Mouse (Mus musculus): ENCODE results near the gene Zfp982. TPM values are rescaled to one million over a fixed set of nuclear protein-coding genes. Genes with fewer than 3 reads are reported as not detected.
"Not testable (repeated sequence)": the region's sequence is repeated elsewhere in the genome, so short reads cannot be mapped to it uniquely, and the experiment has no call there.

The Zfp982 gene
- polyA plus RNA-seq, 1 experiment from 2014 or later = 5.2 TPM

GRCm38 (mm10) chr4:147520100-147520499 is 27.9 kb downstream of the Zfp982 start:
- Histone ChIP-seq H3K4me3 (no peak overlapping the region), H3K4me1 (no peaks in the 10 kb centered on the region), H3K4me2 (no peak overlapping the region), H3K9me3 (replicated peaks) (peaks cover 68% of the 10 kb centered on the region), H3K27me3 (replicated peaks) (no peaks in the 10 kb centered on the region), H3K36me3 (no peaks in the 10 kb centered on the region), H3K9ac (no peak overlapping the region), H3K27ac (no peak overlapping the region)
- ATAC-seq = 0 out of 2 replicates have a peak, but pooled peaks have one; percentile 19

GRCm38 (mm10) chr4:147525125-147525524 is 32.9 kb downstream of the Zfp982 start:
- Histone ChIP-seq H3K27me3 (replicated peaks) (no peaks in the 10 kb centered on the region), H3K4me2 (no peak overlapping the region), H3K4me3 (no peak overlapping the region), H3K9ac (no peak overlapping the region), H3K27ac (no peak overlapping the region), H3K4me1 (no peaks in the 10 kb centered on the region), H3K36me3 (no peaks in the 10 kb centered on the region), H3K9me3 (replicated peaks) (peaks cover 62% of the 10 kb centered on the region)
- ATAC-seq = no peak
- WGBS (ENCODE audit: insufficient replicate concordance) = 74% methylated on average over 1 of the region's 1 CpGs

- 61% methylated on average over 1 of the region's 1 CpGs for WGBS (ENCODE audit: insufficient replicate concordance)
- no peaks in the 10 kb centered on the region for H3K36me3 ChIP-seq
- H3K4me1 ChIP-seq = no peaks in the 10 kb centered on the region
- no peak overlapping the region for H3K4me3 ChIP-seq
- H3K27ac ChIP-seq = no peak overlapping the region
- H3K4me2 ChIP-seq = no peak overlapping the region
- peaks cover 39% of the 10 kb centered on the region for H3K9me3 ChIP-seq (replicated peaks)
- no peak for ATAC-seq
- H3K9ac ChIP-seq = no peak overlapping the region
- H3K27me3 ChIP-seq (replicated peaks) = no peaks in the 10 kb centered on the region
These were observed 38.1 kb downstream of the Zfp982 start for GRCm38 (mm10) chr4:147530366-147530765.

DNA sequence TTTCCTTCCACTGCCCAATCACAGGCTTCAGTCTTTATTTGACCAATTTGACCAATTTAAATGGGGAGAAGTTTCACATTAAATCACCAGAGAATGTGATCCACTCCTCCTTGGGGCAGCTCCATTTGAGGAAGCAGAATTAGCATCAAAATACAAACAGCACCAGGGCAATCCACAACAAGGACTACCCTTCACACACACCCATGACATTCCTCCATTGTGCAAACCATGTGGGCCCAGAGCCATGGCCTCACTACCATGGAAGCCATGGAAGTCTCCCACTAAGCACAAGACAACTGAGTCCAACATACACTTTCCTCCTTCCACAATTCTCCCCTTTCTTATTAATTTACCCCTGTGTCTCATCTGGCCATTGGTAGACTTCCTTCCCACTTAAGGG is 43.7 kb downstream of the Zfp982 start:
- not testable (repeated sequence) for H3K4me3 ChIP-seq; H3K4me2 ChIP-seq; ATAC-seq; H3K27me3 ChIP-seq (replicated peaks); H3K36me3 ChIP-seq; H3K9ac ChIP-seq; H3K27ac ChIP-seq; H3K4me1 ChIP-seq
- H3K9me3 ChIP-seq (replicated peaks) = peaks cover 39% of the 10 kb centered on the region

GRCm38 (mm10) chr4:147537702-147538101 is 45.5 kb downstream of the Zfp982 start:
- no peak overlapping the region for H3K4me3 ChIP-seq
- 55% methylated on average over 2 of the region's 2 CpGs for WGBS (ENCODE audit: insufficient replicate concordance)

GRCm38 (mm10) chr4:147539918-147540317 is 47.7 kb downstream of the Zfp982 start, which contains the start of gene Gm16503:
TSS of gene Gm16503 (plus strand) at chr4:147540218.
- H3K27ac ChIP-seq; H3K9ac ChIP-seq; H3K4me2 ChIP-seq; ATAC-seq; H3K4me3 ChIP-seq; H3K4me1 ChIP-seq; H3K36me3 ChIP-seq; H3K27me3 ChIP-seq (replicated peaks): not testable (repeated sequence)
- 67% methylated on average over 3 of the region's 3 CpGs for WGBS (ENCODE audit: insufficient replicate concordance)
- H3K9me3 ChIP-seq (replicated peaks) = peaks cover 54% of the 10 kb centered on the region

More at GRCm38 (mm10) chr4:147537702-147538101, 45.5 kb downstream of the Zfp982 start:
- 0 out of 2 replicates have a peak, but pooled peaks have one; percentile 8 for ATAC-seq
- no peak overlapping the region for H3K27ac ChIP-seq
- H3K9me3 ChIP-seq (replicated peaks) = peaks cover 47% of the 10 kb centered on the region
- H3K36me3 ChIP-seq = no peaks in the 10 kb centered on the region
- H3K4me1 ChIP-seq = no peaks in the 10 kb centered on the region
- H3K27me3 ChIP-seq (replicated peaks) = no peaks in the 10 kb centered on the region
- H3K4me2 ChIP-seq = no peak overlapping the region
- H3K9ac ChIP-seq = no peak overlapping the region

DNA sequence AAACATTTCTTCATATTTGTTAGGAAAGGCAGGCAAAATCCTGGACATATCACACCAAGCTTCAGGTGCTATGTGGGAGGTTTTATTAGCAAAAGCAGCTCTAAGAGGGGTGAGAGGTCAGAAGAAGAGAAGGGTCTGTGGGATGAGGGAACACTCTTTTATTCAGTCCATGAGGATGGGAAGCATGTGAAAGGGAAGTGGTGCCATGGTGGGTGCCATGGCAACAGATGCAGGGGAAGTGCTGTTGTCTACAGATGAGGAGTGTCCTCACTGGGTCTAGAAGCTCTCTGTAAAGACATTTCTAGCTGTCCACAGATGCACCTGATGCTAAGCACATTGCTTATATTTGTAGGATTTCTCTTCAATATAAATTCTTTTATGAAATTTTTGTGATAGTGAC is 48.9 kb downstream of the Zfp982 start:
- Histone ChIP-seq H3K9ac (no peak overlapping the region), H3K4me1 (no peaks in the 10 kb centered on the region), H3K27ac (no peak overlapping the region), H3K36me3 (no peaks in the 10 kb centered on the region), H3K4me3 (no peak overlapping the region), H3K9me3 (replicated peaks) (peaks cover 46% of the 10 kb centered on the region), H3K4me2 (no peak overlapping the region), H3K27me3 (replicated peaks) (no peaks in the 10 kb centered on the region)
- ATAC-seq = no peak

- ATAC-seq; H3K4me1 ChIP-seq; H3K27me3 ChIP-seq (replicated peaks); H3K4me3 ChIP-seq; H3K4me2 ChIP-seq; H3K36me3 ChIP-seq; H3K27ac ChIP-seq; H3K9ac ChIP-seq: not testable (repeated sequence)
- H3K9me3 ChIP-seq (replicated peaks) = peaks cover 24% of the 10 kb centered on the region
- WGBS (ENCODE audit: insufficient replicate concordance) = 47% methylated on average over 5 of the region's 5 CpGs
These were observed 60.9 kb downstream of the Zfp982 start, which contains the start of gene Zfp985 for GRCm38 (mm10) chr4:147553071-147553470. TSS of gene Zfp985 (plus strand) at chr4:147553277.

DNA sequence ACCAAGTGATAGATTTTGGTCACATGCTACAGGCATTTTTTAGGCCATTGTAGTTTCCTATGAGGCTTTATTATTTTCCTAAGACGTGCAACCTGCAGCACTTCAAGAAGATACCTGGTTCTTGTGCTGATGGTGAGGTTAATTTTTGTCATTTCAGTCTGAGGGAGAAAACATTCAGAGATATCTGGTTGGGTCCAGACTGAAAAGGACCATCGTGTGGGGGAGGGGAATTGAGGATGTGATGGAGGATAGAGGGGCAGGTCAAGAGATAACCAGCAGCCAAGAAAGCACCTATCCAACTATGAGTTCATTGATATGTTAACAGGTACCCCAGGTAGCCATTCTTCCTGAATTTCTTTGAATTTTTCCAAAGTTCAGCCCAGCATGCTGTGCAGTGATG is 62.1 kb downstream of the Zfp982 start:
- 54% methylated on average over 2 of the region's 2 CpGs for WGBS (ENCODE audit: insufficient replicate concordance)
- not testable (repeated sequence) for ATAC-seq; H3K27me3 ChIP-seq (replicated peaks); H3K4me2 ChIP-seq; H3K4me3 ChIP-seq; H3K27ac ChIP-seq; H3K36me3 ChIP-seq; H3K4me1 ChIP-seq; H3K9ac ChIP-seq
- H3K9me3 ChIP-seq (replicated peaks) = peaks cover 24% of the 10 kb centered on the region

GRCm38 (mm10) chr4:147556921-147557320 is 64.7 kb downstream of the Zfp982 start:
- ATAC-seq; H3K36me3 ChIP-seq; H3K27me3 ChIP-seq (replicated peaks); H3K4me2 ChIP-seq; H3K4me3 ChIP-seq; H3K9ac ChIP-seq; H3K27ac ChIP-seq; H3K4me1 ChIP-seq: not testable (repeated sequence)
- H3K9me3 ChIP-seq (replicated peaks) = peaks cover 16% of the 10 kb centered on the region; the same call in 1 of the 2 replicates
- 20% methylated on average over 1 of the region's 1 CpGs for WGBS (ENCODE audit: insufficient replicate concordance)

- H3K4me1 ChIP-seq; ATAC-seq; H3K36me3 ChIP-seq; H3K4me3 ChIP-seq; H3K9ac ChIP-seq; H3K4me2 ChIP-seq; H3K27me3 ChIP-seq (replicated peaks); H3K27ac ChIP-seq: not testable (repeated sequence)
- peaks cover 15% of the 10 kb centered on the region; the same call in 1 of the 2 replicates for H3K9me3 ChIP-seq (replicated peaks)
These were observed 65.8 kb downstream of the Zfp982 start for GRCm38 (mm10) chr4:147558011-147558410.

GRCm38 (mm10) chr4:147559096-147559495 is 66.9 kb downstream of the Zfp982 start:
- not testable (repeated sequence) for H3K9ac ChIP-seq; H3K4me1 ChIP-seq; H3K36me3 ChIP-seq; H3K27ac ChIP-seq; H3K4me3 ChIP-seq; ATAC-seq; H3K27me3 ChIP-seq (replicated peaks); H3K4me2 ChIP-seq
- 33% methylated on average over 1 of the region's 1 CpGs for WGBS (ENCODE audit: insufficient replicate concordance)
- H3K9me3 ChIP-seq (replicated peaks) = peaks cover 11% of the 10 kb centered on the region; the same call in 1 of the 2 replicates

Data from liver, embryonic 12.5 days (tissue).